Mouse (Mus musculus) forebrain, postnatal 0 days (tissue): ENCODE results near the gene Sema3a. TPM values are rescaled to one million over a fixed set of nuclear protein-coding genes. Genes with fewer than 3 reads are reported as not detected.
"Not testable (repeated sequence)": the region's sequence is repeated elsewhere in the genome, so short reads cannot be mapped to it uniquely, and the experiment has no call there.

Source experiments
- ATAC-seq: fragments of 200-750 bp; cut with Nextera tagmentation; 2 replicates; pipeline ENCODE4 v1.8.0; 2017; ENCODE audit warnings: mild to moderate bottlenecking, moderate library complexity
- DNase-seq: peaks from one replicate; pipeline ENCODE4 v3.0.0-alpha.2; 2015
- H3K27ac ChIP-seq: fragments of 300-500 bp; sonication (generic); 2 replicates; pipeline ENCODE4 v1.5.1; 2014; ENCODE audit warnings: low read depth, mild to moderate bottlenecking, antibody characterized with exemption, low read length, moderate library complexity, mixed read lengths
- H3K27me3 ChIP-seq: fragments of 300-500 bp; sonication (generic); 2 replicates; pipeline ENCODE4 v1.6.1; 2014; ENCODE audit warnings: mild to moderate bottlenecking, low read length, mixed read lengths; ENCODE audit not compliant: insufficient read depth
- H3K36me3 ChIP-seq: fragments of 300-500 bp; sonication (generic); 2 replicates; pipeline ENCODE4 v1.6.1; 2014; ENCODE audit warnings: mild to moderate bottlenecking, moderate library complexity; ENCODE audit not compliant: insufficient read depth
- H3K4me1 ChIP-seq: fragments of 300-500 bp; sonication (generic); 2 replicates; pipeline ENCODE4 v1.6.1; 2014; ENCODE audit warnings: antibody characterized with exemption; ENCODE audit not compliant: insufficient read depth
- H3K4me2 ChIP-seq: fragments of 300-500 bp; sonication (generic); 2 replicates; pipeline ENCODE4 v1.6.1; 2014; ENCODE audit warnings: low read depth, mild to moderate bottlenecking, moderate library complexity
- H3K4me3 ChIP-seq: fragments of 300-500 bp; sonication (generic); 2 replicates; pipeline ENCODE4 v1.5.1; 2014; ENCODE audit warnings: low read depth, low read length, mixed read lengths
- H3K9ac ChIP-seq: fragments of 300-500 bp; sonication (generic); 2 replicates; pipeline ENCODE4 v1.6.1; 2014; ENCODE audit warnings: mild to moderate bottlenecking
- H3K9me3 ChIP-seq: fragments of 300-500 bp; sonication (generic); 2 replicates; pipeline ENCODE4 v1.6.1; 2016; ENCODE audit warnings: low read length
- CTCF ChIP-seq: sonication (generic); IDR thresholded peaks from 2 replicates; pipeline ENCODE4 v1.5.1; 2016; ENCODE audit warnings: antibody characterized with exemption, control low read depth, low read depth
- WGBS: fragments of 180-500 bp; shearing (Covaris S2); extraction: QIAGEN DNeasy Blood & Tissue Kit; methylation state at CpG from one replicate; pipeline ENCODE4 v1.1.7; 2014; 5-methylcytosine and 5-hydroxymethylcytosine counted together
- polyA plus RNA-seq: library from polyadenylated mRNA; unstranded; fragments of >200 nt; fragmentation: Nextera tagmentation; extraction: Ambion mirVana; gene quantifications from 2 replicates; pipeline ENCODE4 v1.2.1, GENCODE M21; 2015
- total RNA-seq: library from RNA; depleted of rRNA; stranded (reverse); fragments of >200 nt; gene quantifications from 2 replicates; pipeline ENCODE4 v1.2.3, GENCODE M21; 2014

Gene Sema3a
- total and polyA plus RNA-seq, 2 experiments from 2014 or later: 12.5 to 32.8 TPM

GRCm38 (mm10) chr5:13441112-13441511, 315.9 kb downstream of the Sema3a start:
- no peak for TF ChIP-seq CTCF
- H3K36me3 ChIP-seq: no peaks in the 10 kb centered on the region
- no peaks in the 10 kb centered on the region; the same call in 1 of the 2 replicates for H3K4me1 ChIP-seq
- H3K4me3 ChIP-seq: no peak overlapping the region
- no peak overlapping the region for H3K4me2 ChIP-seq
- DNase-seq (no peak), ATAC-seq (peak; percentile 32)
- H3K9me3 ChIP-seq: no peaks in the 10 kb centered on the region
- H3K27ac ChIP-seq: no peak overlapping the region
- H3K9ac ChIP-seq: no peak overlapping the region
- H3K27me3 ChIP-seq: no peaks in the 10 kb centered on the region

GRCm38 (mm10) chr5:13460182-13461001, 335.2 kb downstream of the Sema3a start:
- no peak overlapping the region for H3K9ac ChIP-seq
- H3K4me2 ChIP-seq: no peak overlapping the region
- TF ChIP-seq CTCF: no peak
- H3K4me3 ChIP-seq: no peak overlapping the region
- H3K36me3 ChIP-seq: no peaks in the 10 kb centered on the region
- 74% methylated on average over 1 of the region's 1 CpGs for WGBS
- no peak overlapping the region for H3K27ac ChIP-seq
- no peaks in the 10 kb centered on the region for H3K4me1 ChIP-seq
- H3K9me3 ChIP-seq: no peaks in the 10 kb centered on the region
- DNase-seq: no peak
- H3K27me3 ChIP-seq: no peaks in the 10 kb centered on the region
- ATAC-seq: no peak

- Histone ChIP-seq H3K4me3 (no peak overlapping the region), H3K27ac (no peak overlapping the region), H3K4me2 (peak overlapping the region; percentile 28), H3K9ac (no peak overlapping the region), H3K4me1 (no peaks in the 10 kb centered on the region), H3K27me3 (no peaks in the 10 kb centered on the region), H3K9me3 (no peaks in the 10 kb centered on the region), H3K36me3 (no peaks in the 10 kb centered on the region)
- ATAC-seq (no peak), DNase-seq (peak; percentile 31)
- TF ChIP-seq CTCF: no peak
- 26% methylated on average over 7 of the region's 7 CpGs for WGBS
Observed at GRCm38 (mm10) chr5:13468856-13469255, 343.6 kb downstream of the Sema3a start.

- 40% methylated on average over 5 of the region's 5 CpGs for WGBS
- DNase-seq (peak; percentile 36), ATAC-seq (peak; percentile 59)
- Histone ChIP-seq H3K36me3 (no peaks in the 10 kb centered on the region), H3K4me2 (peak overlapping the region; percentile 28), H3K9me3 (no peaks in the 10 kb centered on the region), H3K27me3 (no peaks in the 10 kb centered on the region), H3K9ac (no peak overlapping the region), H3K4me3 (no peak overlapping the region), H3K27ac (no peak overlapping the region), H3K4me1 (no peaks in the 10 kb centered on the region)
- no peak for TF ChIP-seq CTCF
Observed at GRCm38 (mm10) chr5:13469401-13469800, 344.2 kb downstream of the Sema3a start.

- peak; percentile 53 for ATAC-seq
- TF ChIP-seq CTCF: no peak
- no peak overlapping the region for H3K9ac ChIP-seq
- H3K4me1 ChIP-seq: no peaks in the 10 kb centered on the region
- no peaks in the 10 kb centered on the region for H3K36me3 ChIP-seq
- H3K4me3 ChIP-seq: no peak overlapping the region
- 17% methylated on average over 7 of the region's 7 CpGs for WGBS
- peak; percentile 62 for DNase-seq
- 0 out of 2 replicates have a peak overlapping the region, but pooled peaks have one; percentile 28 for H3K4me2 ChIP-seq
- H3K9me3 ChIP-seq: no peaks in the 10 kb centered on the region
- 0 out of 2 replicates have a peak overlapping the region, but pooled peaks have one; percentile 23 for H3K27ac ChIP-seq
- H3K27me3 ChIP-seq: no peaks in the 10 kb centered on the region
Observed at GRCm38 (mm10) chr5:13470057-13470905, 345.1 kb downstream of the Sema3a start.

- H3K36me3 ChIP-seq: no peaks in the 10 kb centered on the region
- no peak overlapping the region for H3K4me3 ChIP-seq
- 52% methylated on average over 1 of the region's 1 CpGs for WGBS
- DNase-seq: no peak
- ATAC-seq: peak; percentile 32; the same call in 1 of the 2 replicates
- no peaks in the 10 kb centered on the region for H3K4me1 ChIP-seq
- H3K27ac ChIP-seq: no peak overlapping the region
- no peaks in the 10 kb centered on the region for H3K9me3 ChIP-seq
- no peak for TF ChIP-seq CTCF
- no peaks in the 10 kb centered on the region for H3K27me3 ChIP-seq
- no peak overlapping the region for H3K4me2 ChIP-seq
- H3K9ac ChIP-seq: no peak overlapping the region
Observed at GRCm38 (mm10) chr5:13477653-13478052, 352.4 kb downstream of the Sema3a start.

GRCm38 (mm10) chr5:13488671-13489070, 363.5 kb downstream of the Sema3a start:
- WGBS: 87% methylated on average over 2 of the region's 2 CpGs

GRCm38 (mm10) chr5:13495967-13496366, 370.8 kb downstream of the Sema3a start:
- H3K4me1 ChIP-seq: not testable (repeated sequence)
- 89% methylated on average over 3 of the region's 3 CpGs for WGBS

More at GRCm38 (mm10) chr5:13488671-13489070, 363.5 kb downstream of the Sema3a start:
- Histone ChIP-seq H3K9ac (no peak overlapping the region), H3K9me3 (no peaks in the 10 kb centered on the region), H3K4me3 (no peak overlapping the region), H3K27me3 (no peaks in the 10 kb centered on the region), H3K27ac (no peak overlapping the region), H3K4me2 (no peak overlapping the region), H3K36me3 (no peaks in the 10 kb centered on the region), H3K4me1 (no peaks in the 10 kb centered on the region)
- ATAC-seq: no peak
- no peak for DNase-seq
- no peak for TF ChIP-seq CTCF

More at GRCm38 (mm10) chr5:13495967-13496366, 370.8 kb downstream of the Sema3a start:
- DNase-seq, H3K9me3 ChIP-seq, H3K4me3 ChIP-seq, ATAC-seq, H3K27ac ChIP-seq, H3K36me3 ChIP-seq, H3K27me3 ChIP-seq, H3K4me2 ChIP-seq, H3K9ac ChIP-seq: not testable (repeated sequence)
